Mouse (Mus musculus): ENCODE measurements at regions not wholly inside any gene's neighbourhood (a gene's known extent, or its start where the extent isn't known, plus 50 kb on each side); places are given as distances from the start of the nearest gene placed in this dataset.

- TF ChIP-seq CTCF (IDR thresholded peaks at IDR 0.05; ENCODE audit: extremely low read depth, insufficient read length, insufficient replicate concordance, low read depth, low read length) (peak; percentile 96; the same call in 1 of the 2 replicates), POLR2A (IDR thresholded peaks at IDR 0.05; ENCODE audit: low read depth, low read length) (no peak)
These were observed 385.6 kb upstream of the 9430069I07Rik start for GRCm38 (mm10) chr15:34743130-34743782.
